Comparison of ENCODE assay signal across 20 mouse cellular contexts in the genomic region with DNA sequence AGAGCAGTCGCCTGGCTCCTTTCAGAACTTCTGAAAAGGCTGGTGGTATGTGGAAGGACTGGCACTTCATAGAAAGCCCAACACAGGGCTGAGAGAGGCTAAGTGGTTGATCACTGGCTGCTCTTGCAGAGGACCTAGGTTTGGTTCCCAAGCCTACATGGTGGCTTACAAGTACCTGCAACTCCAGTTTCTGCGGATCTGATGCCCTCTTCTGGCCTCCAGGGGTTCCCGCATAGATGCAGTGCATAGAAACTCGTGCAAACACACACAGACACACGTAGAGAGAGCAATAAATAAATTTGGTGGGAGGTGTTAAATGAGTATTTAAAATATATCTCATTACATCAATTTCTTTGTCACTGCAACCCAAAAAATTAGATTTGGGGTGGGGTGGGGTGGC.
"Had no signal": no experiment of that assay in that cellular context is flagged by ENCODE, and none has a peak within 500 bp of the region (broad histone marks: within the 10 kb centered on the region; RNA-seq: fewer than 3 reads in every experiment).

No protein-coding gene starts in this region.

- H3K4me3 ChIP-seq: limb, embryonic 10.5 days; limb, embryonic 13.5 days; liver, embryonic 13.5 days; lung, embryonic 15.5 days; midbrain, embryonic 13.5 days; myocyte; neural tube, embryonic 13.5 days; stomach, embryonic 15.5 days had no signal

- H3K27me3 ChIP-seq: limb, embryonic 13.5 days; liver, embryonic 13.5 days; lung, embryonic 15.5 days; midbrain, embryonic 13.5 days; neural tube, embryonic 13.5 days; stomach, embryonic 15.5 days had no signal

- H3K4me2 ChIP-seq: limb, embryonic 13.5 days; liver, embryonic 13.5 days; lung, embryonic 15.5 days; midbrain, embryonic 13.5 days; neural tube, embryonic 13.5 days; stomach, embryonic 15.5 days had no signal

- H3K9ac ChIP-seq: limb, embryonic 13.5 days; liver, embryonic 13.5 days; lung, embryonic 15.5 days; midbrain, embryonic 13.5 days; neural tube, embryonic 13.5 days; stomach, embryonic 15.5 days had no signal

- H3K9me3 ChIP-seq: limb, embryonic 10.5 days; limb, embryonic 13.5 days; liver, embryonic 13.5 days; lung, embryonic 15.5 days; midbrain, embryonic 13.5 days; neural tube, embryonic 13.5 days; stomach, embryonic 15.5 days had no signal

- H3K4me1 ChIP-seq: liver, embryonic 13.5 days; lung, embryonic 15.5 days; stomach, embryonic 15.5 days had no signal

- H3K27ac ChIP-seq: limb, embryonic 10.5 days; limb, embryonic 13.5 days; liver, embryonic 13.5 days; lung, embryonic 15.5 days; midbrain, embryonic 13.5 days; neural tube, embryonic 13.5 days; stomach, embryonic 15.5 days had no signal

- ATAC-seq: intestine, embryonic 16.5 days; midbrain, embryonic 13.5 days; midbrain, embryonic 16.5 days had no signal

- DNase-seq: kidney, adult 2 months; kidney, postnatal 14 days; kidney, postnatal 4 days; liver, embryonic 13.5 days; lung, postnatal 14 days; lung, postnatal 4 days; retina, postnatal 1 day; right cerebral cortex, postnatal 25 days; spleen, adult 18-20 months; thymus, adult 18-20 months; thymus, postnatal 36 days had no signal

- H3K36me3 ChIP-seq: limb, embryonic 10.5 days; limb, embryonic 13.5 days; liver, embryonic 13.5 days; lung, embryonic 15.5 days; midbrain, embryonic 13.5 days; neural tube, embryonic 13.5 days; stomach, embryonic 15.5 days had no signal
